Mouse (Mus musculus) hindlimb bud, embryonic 11.5 days (tissue): ENCODE results near the gene Gm20747.
"Not testable (repeated sequence)": the region's sequence is repeated elsewhere in the genome, so short reads cannot be mapped to it uniquely, and the experiment has no call there.

ENCODE experiments used
- DNase-seq: peaks from one replicate; pipeline ENCODE4 v3.0.0-alpha.2; 2012; ENCODE audit warnings: low read depth, low spot score; ENCODE audit errors: extremely low spot score

Gm20747 gene

GRCm38 (mm10) chrY:53418191-53418590 lies at the start of gene Gm20747:
Gene Gm20747, minus strand, starts transcription at chrY:53418291.
- DNase-seq, result not testable (repeated sequence)
